Mouse (Mus musculus): ENCODE data around the gene E2f3.

- TF ChIP-seq CTCF (IDR thresholded peaks at IDR 0.05; ENCODE audit: low read depth, low read length) (no peak), POLR2A (IDR thresholded peaks at IDR 0.05; ENCODE audit: borderline replicate concordance, low read depth, low read length) (no peak)
These were observed 72.8 kb downstream of the E2f3 start for GRCm38 (mm10) chr13:29913061-29913460.

Data from bone marrow macrophage, adult 2 months (primary cell).